Mouse (Mus musculus) forebrain, embryonic 13.5 days (tissue): Measurements from ENCODE around the gene Akr7a5. TPM values are rescaled to one million over a fixed set of nuclear protein-coding genes. Genes with fewer than 3 reads are reported as not detected.

Experiments used
- ATAC-seq: fragments of 200-750 bp; cut with Nextera tagmentation; 2 replicates; pipeline ENCODE4 v1.8.0; 2017
- H3K27ac ChIP-seq: fragments of 300-500 bp; sonication (generic); 2 replicates; pipeline ENCODE4 v1.5.1; 2015; ENCODE audit warnings: inconsistent platforms, mild to moderate bottlenecking, moderate library complexity
- H3K27me3 ChIP-seq: fragments of 300-500 bp; sonication (generic); 2 replicates; pipeline ENCODE4 v1.6.1; 2015; ENCODE audit warnings: mild to moderate bottlenecking, inconsistent platforms
- H3K36me3 ChIP-seq: fragments of 300-500 bp; sonication (generic); 2 replicates; pipeline ENCODE4 v1.6.1; 2015; ENCODE audit warnings: mild to moderate bottlenecking, inconsistent platforms; ENCODE audit not compliant: poor library complexity, severe bottlenecking
- H3K4me1 ChIP-seq: fragments of 300-500 bp; sonication (generic); 2 replicates; pipeline ENCODE4 v1.6.1; 2015; ENCODE audit warnings: inconsistent platforms
- H3K4me2 ChIP-seq: fragments of 300-500 bp; sonication (generic); 2 replicates; pipeline ENCODE4 v1.6.1; 2015; ENCODE audit warnings: inconsistent platforms, mild to moderate bottlenecking, moderate library complexity
- H3K4me3 ChIP-seq: fragments of 300-500 bp; sonication (generic); 2 replicates; pipeline ENCODE4 v1.5.1; 2015; ENCODE audit warnings: mild to moderate bottlenecking, inconsistent platforms
- H3K9ac ChIP-seq: fragments of 300-500 bp; sonication (generic); 2 replicates; pipeline ENCODE4 v1.6.1; 2015; ENCODE audit warnings: mild to moderate bottlenecking, inconsistent platforms
- H3K9me3 ChIP-seq: fragments of 300-500 bp; sonication (generic); replicated peaks from 2 replicates; pipeline ENCODE4 v1.6.1; 2016; ENCODE audit warnings: inconsistent platforms
- WGBS: fragments of 180-500 bp; shearing (Covaris S2); methylation state at CpG from one replicate; pipeline ENCODE4 v1.1.7; 2015; 5-methylcytosine and 5-hydroxymethylcytosine counted together
- polyA plus RNA-seq: library from polyadenylated mRNA; unstranded; fragments of >200 nt; fragmentation: Nextera tagmentation; extraction: Ambion mirVana; gene quantifications from 2 replicates; pipeline ENCODE4 v1.2.1, GENCODE M21; 2015

Akr7a5 gene
- polyA plus RNA-seq, 1 experiment from 2014 or later, result 66.2 TPM

DNA sequence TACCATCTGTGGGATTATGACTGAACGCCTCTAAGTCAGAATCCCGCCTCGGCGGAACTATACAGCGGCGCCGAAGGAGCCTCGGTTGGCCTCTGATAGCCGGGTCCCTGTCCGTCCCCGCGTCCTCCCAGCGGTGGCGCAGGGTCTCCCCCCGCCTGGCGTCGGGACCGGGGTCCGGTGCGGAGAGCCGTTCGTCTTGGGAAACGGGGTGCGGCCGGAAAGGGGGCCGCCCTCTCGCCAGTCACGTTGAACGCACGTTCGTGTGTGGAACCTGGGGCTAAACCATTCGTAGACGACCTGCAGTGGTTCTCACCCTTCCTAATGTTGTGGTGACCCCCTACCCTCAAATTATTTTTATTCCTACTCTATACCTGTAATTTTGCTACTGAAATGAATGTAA, 27.6 kb downstream of the Akr7a5 start:
- no peak for ATAC-seq
- Histone ChIP-seq H3K9ac (no peak overlapping the region), H3K9me3 (no peaks in the 10 kb centered on the region), H3K4me2 (no peak overlapping the region), H3K27ac (no peak overlapping the region), H3K36me3 (no peaks in the 10 kb centered on the region), H3K4me3 (no peak overlapping the region), H3K27me3 (peaks cover 18% of the 10 kb centered on the region), H3K4me1 (no peaks in the 10 kb centered on the region; the same call in 1 of the 2 replicates)
- 65% methylated on average over 33 of the region's 33 CpGs for WGBS

DNA sequence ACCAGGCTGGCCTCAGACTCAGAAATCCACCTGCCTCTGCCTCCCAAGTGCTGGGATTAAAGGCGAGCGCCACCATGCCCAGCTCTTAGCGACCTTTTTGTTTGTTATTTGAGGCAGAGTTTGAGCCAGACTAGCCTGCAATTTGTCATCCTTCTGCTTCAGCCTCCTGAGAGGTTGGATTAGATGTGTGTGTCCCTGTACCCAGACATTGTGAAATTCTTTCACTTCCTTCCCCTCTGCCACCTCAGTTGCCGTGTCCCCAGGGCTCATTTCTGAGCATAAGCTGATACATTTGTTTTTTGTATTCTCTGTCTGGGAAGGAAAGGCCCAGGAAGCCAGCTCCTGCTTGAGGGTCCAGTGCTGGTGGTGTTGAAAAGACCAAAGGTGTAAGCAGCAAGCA, 30.3 kb downstream of the Akr7a5 start:
- no peak for ATAC-seq
- Histone ChIP-seq H3K9ac (no peak overlapping the region), H3K36me3 (peaks cover 10% of the 10 kb centered on the region), H3K4me2 (no peak overlapping the region), H3K27ac (no peak overlapping the region), H3K9me3 (no peaks in the 10 kb centered on the region), H3K27me3 (peaks cover 18% of the 10 kb centered on the region), H3K4me3 (no peak overlapping the region), H3K4me1 (no peaks in the 10 kb centered on the region; the same call in 1 of the 2 replicates)
- WGBS, result 86% methylated on average over 4 of the region's 4 CpGs

DNA sequence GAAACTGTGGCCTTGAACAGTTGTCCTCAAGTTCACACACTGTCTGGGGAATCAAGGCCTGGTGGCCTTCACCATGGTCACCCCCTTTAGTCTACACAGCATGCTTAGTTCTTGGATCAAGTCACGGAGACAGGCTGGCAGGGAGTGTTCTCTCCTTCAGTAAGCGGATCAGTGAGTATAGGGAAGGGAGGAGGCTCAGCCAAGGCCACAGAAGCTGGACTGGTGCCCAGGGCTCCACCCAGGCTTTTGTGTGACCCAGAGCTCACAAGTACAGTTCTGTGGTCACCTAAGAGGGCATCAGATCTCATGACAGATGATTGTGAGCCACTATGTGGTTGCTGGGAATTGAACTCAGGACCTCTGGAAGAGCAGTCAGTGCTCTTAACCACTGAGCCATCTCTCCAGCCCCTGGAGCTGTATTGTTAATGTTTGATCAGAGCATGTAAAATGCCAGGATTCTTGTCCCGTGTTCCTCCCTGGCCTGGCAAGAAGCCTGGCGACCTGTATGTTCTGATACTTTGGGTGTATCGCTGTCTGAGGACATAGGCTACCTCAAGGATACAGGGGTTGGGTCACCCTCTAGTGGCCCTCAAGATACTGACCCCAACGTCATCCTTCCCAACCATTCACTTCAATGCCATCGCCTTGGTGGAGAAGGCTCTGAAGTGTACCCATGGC, 31.2 kb downstream of the Akr7a5 start:
- H3K4me2 ChIP-seq, result no peak overlapping the region
- H3K4me3 ChIP-seq, result no peak overlapping the region
- 75% methylated on average over 7 of the region's 7 CpGs for WGBS
- no peak overlapping the region for H3K27ac ChIP-seq
- no peak for ATAC-seq
- no peak overlapping the region for H3K9ac ChIP-seq
- peaks cover 18% of the 10 kb centered on the region for H3K36me3 ChIP-seq
- no peaks in the 10 kb centered on the region; the same call in 1 of the 2 replicates for H3K4me1 ChIP-seq
- H3K9me3 ChIP-seq, result no peaks in the 10 kb centered on the region
- peaks cover 17% of the 10 kb centered on the region for H3K27me3 ChIP-seq

DNA sequence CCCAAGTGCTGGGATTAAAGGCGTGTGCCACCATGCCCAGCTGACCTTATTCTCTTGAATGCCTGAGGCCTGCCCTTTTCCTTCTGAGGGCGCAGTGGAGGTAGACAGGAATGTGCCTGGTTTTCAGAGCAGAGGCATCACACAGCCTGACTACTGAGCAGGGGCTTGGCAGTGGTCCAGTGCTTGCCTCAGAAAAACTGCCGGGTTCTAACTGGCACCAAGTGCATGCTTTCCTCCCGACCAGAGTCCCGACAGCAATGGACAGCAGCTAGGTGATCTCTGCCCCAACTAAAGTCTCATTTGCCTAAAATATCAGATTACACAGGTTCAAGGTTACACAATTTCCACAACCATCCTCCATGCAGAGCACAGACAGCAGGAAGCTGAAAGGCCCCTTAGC, 33.2 kb downstream of the Akr7a5 start:
- no peak overlapping the region for H3K4me2 ChIP-seq
- no peaks in the 10 kb centered on the region for H3K9me3 ChIP-seq
- no peaks in the 10 kb centered on the region for H3K4me1 ChIP-seq
- no peak overlapping the region for H3K4me3 ChIP-seq
- H3K9ac ChIP-seq, result no peak overlapping the region
- no peaks in the 10 kb centered on the region for H3K27me3 ChIP-seq
- 64% methylated on average over 5 of the region's 5 CpGs for WGBS
- ATAC-seq, result no peak
- no peak overlapping the region for H3K27ac ChIP-seq
- H3K36me3 ChIP-seq, result peaks cover 39% of the 10 kb centered on the region

DNA sequence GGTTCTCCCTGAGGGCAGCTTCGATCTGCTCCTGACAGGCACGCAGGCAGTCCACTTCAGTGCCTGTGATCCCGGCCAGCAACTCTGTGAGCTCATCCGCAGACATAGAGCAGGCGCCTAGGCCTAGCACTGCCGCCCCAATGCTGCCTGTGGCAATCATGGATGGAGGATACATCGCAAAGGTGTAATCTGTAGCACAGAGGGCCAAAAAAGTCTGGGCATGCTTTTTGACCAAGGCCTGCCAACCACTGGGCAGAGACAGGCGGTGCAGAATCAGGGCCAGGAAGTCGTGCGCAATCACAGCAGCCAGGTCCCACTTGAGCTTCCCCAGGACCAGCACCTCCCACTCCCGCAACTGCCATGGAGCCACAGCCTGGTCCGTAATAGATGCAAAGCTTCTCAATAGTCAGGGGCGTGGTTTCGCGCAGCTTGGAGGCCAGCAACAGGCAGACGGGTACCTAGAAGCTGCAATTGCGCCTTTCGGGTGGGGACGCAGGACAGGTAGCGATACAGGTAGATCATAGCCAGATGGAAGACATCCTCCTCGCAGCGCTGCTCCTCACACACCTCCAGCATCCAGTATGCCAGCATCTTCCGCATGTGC, 35.0 kb downstream of the Akr7a5 start:
- no peaks in the 10 kb centered on the region for H3K27me3 ChIP-seq
- peaks cover 3% of the 10 kb centered on the region for H3K4me1 ChIP-seq
- no peak for ATAC-seq
- no peak overlapping the region for H3K4me3 ChIP-seq
- H3K4me2 ChIP-seq, result no peak overlapping the region
- H3K36me3 ChIP-seq, result peaks cover 49% of the 10 kb centered on the region
- WGBS, result 70% methylated on average over 23 of the region's 23 CpGs
- H3K9ac ChIP-seq, result no peak overlapping the region
- no peak overlapping the region for H3K27ac ChIP-seq
- no peaks in the 10 kb centered on the region for H3K9me3 ChIP-seq

DNA sequence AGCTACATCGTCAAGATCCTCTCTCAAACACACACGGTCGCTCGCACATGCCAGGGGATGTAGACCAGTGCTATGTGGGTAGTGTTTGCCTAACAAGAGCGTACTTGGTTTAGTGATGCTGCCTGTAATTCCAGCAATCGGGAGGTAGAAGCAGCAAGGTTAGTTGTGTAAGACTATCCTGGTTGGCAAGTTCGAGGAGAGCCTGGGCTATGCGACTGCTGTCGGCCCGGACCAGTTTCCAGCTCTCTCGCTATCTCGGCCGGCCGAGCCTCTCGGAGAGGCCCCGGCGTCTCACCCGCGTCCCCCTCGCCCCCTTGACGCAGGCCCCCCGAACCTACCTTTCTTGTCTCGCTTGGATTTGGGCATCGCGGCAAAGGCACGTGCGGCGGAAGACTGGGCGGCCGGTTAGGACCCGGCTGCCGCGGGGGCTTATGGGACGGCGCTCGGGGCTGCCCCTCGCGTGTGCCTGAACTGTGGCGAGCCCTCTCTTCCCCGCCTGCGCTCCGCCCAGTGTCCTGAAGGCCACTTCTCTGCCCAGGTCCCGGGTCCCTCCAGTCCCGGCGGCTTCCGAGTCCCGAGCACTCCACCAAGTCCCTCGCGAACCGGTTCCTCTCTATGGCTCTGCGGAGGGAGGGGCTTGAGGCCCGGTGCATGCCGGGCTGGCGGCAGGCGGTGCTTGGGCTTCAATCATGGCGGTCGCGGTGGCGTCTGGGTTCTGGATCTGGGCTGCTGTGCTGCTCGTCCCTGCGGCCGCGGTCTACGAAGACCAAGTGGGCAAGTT, 41.6 kb downstream of the Akr7a5 start, which contains the start of the genes Mrto4, Emc1 and Ubr4:
Gene Mrto4, minus strand, starts transcription at position 646 of the 781 bp plus-strand sequence.
Gene Emc1, plus strand, starts transcription at position 657 of the 781 bp plus-strand sequence.
Gene Ubr4, plus strand, starts transcription at position 679 of the 781 bp plus-strand sequence.
- no peaks in the 10 kb centered on the region for H3K27me3 ChIP-seq
- H3K4me3 ChIP-seq, result peak within 1 kb of the TSS; percentile 84
- H3K36me3 ChIP-seq, result peaks cover 50% of the 10 kb centered on the region
- peak within 1 kb of the TSS; percentile 97 for H3K4me2 ChIP-seq
- peaks cover 20% of the 10 kb centered on the region for H3K4me1 ChIP-seq
- peak within 1 kb of the TSS; percentile 91 for H3K9ac ChIP-seq
- peak within 1 kb of the TSS; percentile 95 for H3K27ac ChIP-seq
- under 1% methylated on average over 64 of the region's 64 CpGs for WGBS
- H3K9me3 ChIP-seq, result no peaks in the 10 kb centered on the region
- ATAC-seq, result peak; percentile 96

DNA sequence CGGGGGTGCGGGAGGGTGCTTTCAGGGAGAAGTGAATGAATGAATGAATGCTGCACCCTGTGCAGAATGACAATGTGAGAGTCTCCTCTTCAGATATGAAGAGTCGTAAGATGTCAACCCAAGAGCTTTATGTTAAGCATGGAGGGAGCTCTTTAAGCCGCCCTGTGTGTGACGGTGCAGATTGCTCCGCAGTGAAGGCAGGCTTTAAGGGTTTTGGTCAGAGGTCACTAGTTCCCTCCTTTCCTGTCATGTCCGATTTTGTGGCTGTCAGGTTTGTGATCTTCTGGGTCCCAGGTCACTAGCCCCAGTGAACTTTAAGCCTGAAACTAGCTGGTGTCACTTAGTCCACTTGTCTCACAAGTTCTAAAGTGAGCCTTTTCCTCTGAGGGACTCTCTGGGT, 42.3 kb downstream of the Akr7a5 start:
- peak; percentile 23; the same call in 1 of the 2 replicates for ATAC-seq
- 1% methylated on average over 7 of the region's 7 CpGs for WGBS
- peaks cover 50% of the 10 kb centered on the region for H3K36me3 ChIP-seq

DNA sequence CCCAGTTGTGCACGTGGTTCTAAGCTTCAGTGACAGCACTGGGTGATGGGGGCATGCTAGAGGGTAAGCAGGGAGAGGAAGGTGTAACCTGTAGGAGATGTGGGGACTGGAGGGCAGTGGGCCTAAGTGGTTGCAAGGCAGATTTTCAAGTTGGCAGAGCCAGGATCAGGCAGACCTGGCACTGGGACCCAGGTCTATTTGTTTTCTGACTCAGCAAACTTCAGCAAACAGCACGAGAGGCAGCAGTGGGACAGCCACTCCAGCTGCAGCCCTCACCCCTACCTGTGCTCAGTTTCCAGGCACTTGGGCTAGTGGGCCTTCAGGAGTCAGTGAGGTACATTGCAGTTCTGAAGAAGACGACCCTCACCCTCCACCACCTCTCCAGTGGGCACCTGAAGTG, 46.7 kb downstream of the Akr7a5 start:
- Histone ChIP-seq H3K4me1 (peaks cover 5% of the 10 kb centered on the region), H3K9ac (no peak overlapping the region), H3K27me3 (no peaks in the 10 kb centered on the region), H3K4me3 (no peak overlapping the region), H3K27ac (no peak overlapping the region), H3K9me3 (no peaks in the 10 kb centered on the region), H3K36me3 (peaks cover 74% of the 10 kb centered on the region), H3K4me2 (no peak overlapping the region)
- WGBS, result 95% methylated on average over 3 of the region's 3 CpGs
- no peak for ATAC-seq

More for the DNA sequence above, 42.3 kb downstream of the Akr7a5 start:
- peak overlapping the region; percentile 84 for H3K4me3 ChIP-seq
- peak overlapping the region; percentile 95; the same call in 1 of the 2 replicates for H3K27ac ChIP-seq
- H3K4me1 ChIP-seq, result peaks cover 20% of the 10 kb centered on the region
- peak overlapping the region; percentile 91 for H3K9ac ChIP-seq
- no peaks in the 10 kb centered on the region for H3K9me3 ChIP-seq
- H3K27me3 ChIP-seq, result no peaks in the 10 kb centered on the region
- peak overlapping the region; percentile 97 for H3K4me2 ChIP-seq

DNA sequence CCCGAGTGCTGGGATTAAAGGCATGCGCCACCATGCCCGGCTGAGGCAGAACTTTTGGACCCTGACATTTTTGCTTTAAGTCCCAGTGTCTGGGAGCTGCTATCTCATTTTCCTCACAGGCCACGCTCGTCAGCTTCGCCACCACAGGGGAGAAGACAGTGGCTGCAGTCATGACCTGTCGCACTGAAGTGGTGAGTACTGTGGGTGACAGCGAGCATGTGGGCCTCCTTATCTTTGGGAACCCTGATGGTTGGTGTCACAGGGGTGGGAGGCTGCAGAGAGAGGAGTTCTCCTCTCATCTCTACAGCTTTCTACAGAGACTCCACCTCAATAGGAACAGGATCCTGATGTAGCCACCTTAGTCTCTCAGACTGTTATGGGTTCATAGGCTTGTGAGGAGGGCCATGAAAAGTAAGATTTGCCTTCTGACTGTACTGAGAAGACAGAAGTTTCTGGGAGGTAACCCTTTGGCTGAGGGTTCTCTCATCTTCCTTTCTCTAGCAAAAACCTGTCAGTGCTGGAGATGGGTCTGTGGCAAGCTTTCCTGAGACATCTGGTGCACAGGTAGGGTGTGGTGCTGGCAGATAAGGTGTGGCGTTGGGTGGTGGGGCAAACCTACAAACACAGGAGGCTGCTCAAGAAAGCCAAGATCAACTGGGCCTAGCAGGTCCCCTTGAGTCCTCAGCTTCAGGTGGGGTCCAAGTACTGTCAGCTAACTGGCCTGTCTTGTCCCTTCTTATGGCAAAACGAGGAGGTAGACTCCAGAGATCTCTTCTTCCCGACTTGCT, 50.4 kb downstream of the Akr7a5 start:
- H3K36me3 ChIP-seq, result peaks cover 98% of the 10 kb centered on the region
- no peak overlapping the region for H3K4me3 ChIP-seq
- WGBS, result 94% methylated on average over 11 of the region's 11 CpGs
- H3K27me3 ChIP-seq, result no peaks in the 10 kb centered on the region
- no peaks in the 10 kb centered on the region for H3K9me3 ChIP-seq
- H3K27ac ChIP-seq, result no peak overlapping the region
- ATAC-seq, result no peak
- H3K4me2 ChIP-seq, result no peak overlapping the region
- H3K4me1 ChIP-seq, result no peaks in the 10 kb centered on the region
- no peak overlapping the region for H3K9ac ChIP-seq

DNA sequence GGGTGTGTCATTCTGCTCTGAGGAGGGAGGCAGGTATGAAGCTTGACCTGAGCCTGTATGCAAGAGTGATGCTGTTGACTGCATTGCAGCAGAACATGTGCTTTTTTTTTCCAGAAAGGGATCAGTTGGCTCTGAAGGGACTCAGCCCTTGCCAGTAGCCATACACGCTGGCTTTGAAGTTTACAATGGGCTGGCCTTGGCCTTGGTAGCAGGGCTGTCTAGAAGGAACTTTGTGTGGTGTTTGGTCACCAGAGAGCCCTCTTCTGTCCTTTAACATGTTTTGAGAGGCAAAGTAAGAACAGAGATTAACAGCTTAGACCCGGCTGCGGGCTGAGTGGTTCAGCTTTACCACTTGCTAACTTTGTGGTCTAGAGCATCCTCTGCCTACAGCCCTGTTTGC, 56.8 kb downstream of the Akr7a5 start:
- WGBS, result 97% methylated on average over 3 of the region's 3 CpGs
- peaks cover 98% of the 10 kb centered on the region for H3K36me3 ChIP-seq
- no peak overlapping the region for H3K9ac ChIP-seq
- H3K4me1 ChIP-seq, result no peaks in the 10 kb centered on the region
- no peak overlapping the region for H3K4me2 ChIP-seq
- no peaks in the 10 kb centered on the region for H3K9me3 ChIP-seq
- H3K27me3 ChIP-seq, result no peaks in the 10 kb centered on the region
- H3K27ac ChIP-seq, result no peak overlapping the region
- H3K4me3 ChIP-seq, result no peak overlapping the region
- no peak for ATAC-seq
